Mouse (Mus musculus) mature B cell (primary cell): Measurements from ENCODE around the gene Zfp60.
"Not testable (repeated sequence)": the region's sequence is repeated elsewhere in the genome, so short reads cannot be mapped to it uniquely, and the experiment has no call there.

Source experiments
- in situ Hi-C: fragments of 300-500 bp; cut with MboI; formaldehyde crosslinking; loops from 2 replicates; pipeline ENCODE4 v1.14.3; 2019

Gene Zfp60

GRCm38 (mm10) chr7:27793865-27794264 is 62.7 kb downstream of the Zfp60 start:
- in situ Hi-C loops: not testable (repeated sequence)

- in situ Hi-C loops: no loop called here
These were observed 63.4 kb downstream of the Zfp60 start for GRCm38 (mm10) chr7:27794566-27794965.

GRCm38 (mm10) chr7:27797906-27798811 is 67.0 kb downstream of the Zfp60 start:
- in situ Hi-C loops: no loop called here

GRCm38 (mm10) chr7:27801137-27801536 is 69.9 kb downstream of the Zfp60 start:
- in situ Hi-C loops: no loop called here

GRCm38 (mm10) chr7:27802986-27803385 is 71.8 kb downstream of the Zfp60 start:
- in situ Hi-C loops: no loop called here
